Comparison of ENCODE assay signal across 19 mouse cellular contexts in genomic region chr14:76613604-76614003, GRCm38 (mm10). TPM values are rescaled to one million over a fixed set of nuclear protein-coding genes. Genes with fewer than 3 reads are reported as not detected.
DNase-seq lines count a peak whose midpoint lies in the region; TF ChIP-seq lines count a peak whose summit lies in the region.
"Had no signal": no experiment of that assay in that cellular context is flagged by ENCODE, and none has a peak within 500 bp of the region (broad histone marks: within the 10 kb centered on the region; RNA-seq: fewer than 3 reads in every experiment).

No protein-coding gene starts in this region.

- no peaks in the 10 kb centered on the region for H3K36me3 ChIP-seq in splenic B cell, adult 2 months (ENCODE audit: control insufficient read depth, insufficient read depth, low read length, poor library complexity, severe bottlenecking)
- H3K36me3 ChIP-seq: forebrain, embryonic 10.5 days; heart, embryonic 10.5 days; heart, embryonic 13.5 days; hindbrain, embryonic 10.5 days; hindbrain, embryonic 13.5 days; intestine, embryonic 15.5 days had no signal

- H3K4me1 ChIP-seq in lung, adult 2 months (ENCODE audit: control insufficient read depth, insufficient read depth, low read length), result peaks cover 5% of the 10 kb centered on the region; the same call in 1 of the 2 replicates

- WGBS in lung, adult 2 months, result 78% methylated on average over 6 of the region's 6 CpGs

- intact Hi-C loops in heart, postnatal 10 days (cut with DNase I), result no loop called here

- no peak for TF ChIP-seq CTCF in lung, adult 2 months (IDR thresholded peaks at IDR 0.05; ENCODE audit: insufficient read depth, low read length)

- no peaks in the 10 kb centered on the region for H3K27me3 ChIP-seq in splenic B cell, adult 2 months (ENCODE audit: control insufficient read depth, insufficient read depth, low read length, poor library complexity, severe bottlenecking)
- H3K27me3 ChIP-seq: forebrain, embryonic 13.5 days; heart, embryonic 13.5 days; hindbrain, embryonic 13.5 days; intestine, embryonic 15.5 days had no signal

- H3K4me3 ChIP-seq in lung, adult 2 months (replicated peaks; ENCODE audit: extremely low read depth, low read depth, low read length), result no peak overlapping the region
- H3K4me3 ChIP-seq: forebrain, embryonic 10.5 days; forebrain, embryonic 13.5 days; heart, embryonic 10.5 days; heart, embryonic 13.5 days; hindbrain, embryonic 10.5 days; hindbrain, embryonic 13.5 days; intestine, embryonic 15.5 days had no signal

- no peak for TF ChIP-seq POLR2A in lung, adult 2 months (IDR thresholded peaks at IDR 0.05; ENCODE audit: borderline replicate concordance, extremely low read depth, low read depth, low read length)

- DNase-seq in heart, adult 11 months, result peak; percentile 97
- DNase-seq in heart, postnatal 10 days, result no peak
- peak; percentile 18 for DNase-seq in lung, postnatal 10 days
- DNase-seq in lung, adult 2 months, result no peak
- peak; percentile 62 for DNase-seq in splenic B cell, adult 2 months (ENCODE audit: low read depth, low spot score)
- no peak for DNase-seq in cerebellum, adult 8-10 months
- DNase-seq: adrenal gland, adult 8-10 months; adrenal gland, postnatal 25 days; cerebellum, adult 11-12 months; cerebellum, adult 9-10 months; cerebellum, postnatal 14 days; heart, postnatal 36 days had no signal

RNA-seq across cellular contexts. Expression of gene Serp2, which starts 56.9 kb away (rescaled TPM):
- 1 to 10 TPM in 1 of 2 experiments, under 1 TPM in 1; 0.37 to 1.8 TPM for total RNA-seq in heart, postnatal 10 days (2021)
- 2.9 and 3.1 TPM in 2 replicates for polyA plus RNA-seq in lung, adult 2 months (2012; rRNA removed)

Comparison
In these comparisons a context has a peak if more than half of its experiments do, and no peak if none do; other contexts are left out.
1. DNase-seq: peak in heart, adult 11 months (single experiment), lung, postnatal 10 days (single experiment) and splenic B cell, adult 2 months (single experiment); none in heart, postnatal 10 days (0 of 2), lung, adult 2 months (single experiment) and cerebellum, adult 8-10 months (single experiment).